Mouse (Mus musculus): ENCODE results near the gene Maml1.

DNA sequence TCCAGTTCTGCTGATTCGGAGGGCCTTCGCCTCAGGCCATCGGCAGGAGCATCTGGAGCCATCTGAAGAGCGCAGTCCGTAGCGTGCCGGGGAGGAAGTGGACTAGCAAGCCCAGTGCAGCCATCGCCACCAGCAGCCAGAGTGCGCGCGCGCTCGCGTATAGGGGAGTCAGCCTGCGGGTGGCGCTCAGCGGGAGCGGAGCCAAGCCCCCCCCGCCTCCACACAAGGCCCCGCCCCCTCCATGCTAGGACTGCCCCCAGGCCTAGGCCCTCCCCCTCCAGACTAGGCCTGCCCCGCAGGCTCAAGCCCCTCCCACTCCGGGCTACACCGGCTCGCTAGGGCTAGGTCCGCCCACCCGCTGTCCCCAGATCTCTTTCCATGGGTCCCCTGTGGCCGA lies 55.6 kb downstream of the Maml1 start:
- TF ChIP-seq CTCF (IDR thresholded peaks at IDR 0.05; ENCODE audit: low read depth, low read length) (no peak), POLR2A (IDR thresholded peaks at IDR 0.05; ENCODE audit: borderline replicate concordance, low read depth, low read length) (no peak)
